Mouse (Mus musculus): ENCODE measurements around the gene Dpy19l1. TPM values are rescaled to one million over a fixed set of nuclear protein-coding genes. Genes with fewer than 3 reads are reported as not detected.

The Dpy19l1 gene
- total RNA-seq, 2 experiments from 2014 or later = 36.5 to 41.1 TPM

DNA sequence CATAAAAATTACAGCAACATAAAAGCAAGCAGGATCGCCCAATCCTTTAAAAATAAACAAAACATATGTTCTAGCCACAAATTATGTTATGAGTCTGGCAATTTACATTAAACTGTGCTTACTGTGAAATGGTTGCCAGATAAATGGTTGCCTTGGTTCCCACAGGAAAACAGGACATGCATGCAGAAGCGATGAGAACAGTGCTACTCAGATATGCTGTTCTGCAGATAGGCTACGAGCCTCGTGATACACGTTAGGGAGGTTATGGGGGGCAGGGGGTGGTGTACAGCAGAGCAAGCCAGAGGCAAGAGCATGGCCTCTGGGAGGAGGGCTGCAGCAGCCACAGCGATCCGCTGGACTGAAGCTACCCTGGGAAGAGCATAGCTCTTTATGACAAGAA lies 29.1 kb downstream of the Dpy19l1 start:
- no peak for ATAC-seq (replicated peaks; ENCODE audit: low FRiP score, poor library complexity, severe bottlenecking)

DNA sequence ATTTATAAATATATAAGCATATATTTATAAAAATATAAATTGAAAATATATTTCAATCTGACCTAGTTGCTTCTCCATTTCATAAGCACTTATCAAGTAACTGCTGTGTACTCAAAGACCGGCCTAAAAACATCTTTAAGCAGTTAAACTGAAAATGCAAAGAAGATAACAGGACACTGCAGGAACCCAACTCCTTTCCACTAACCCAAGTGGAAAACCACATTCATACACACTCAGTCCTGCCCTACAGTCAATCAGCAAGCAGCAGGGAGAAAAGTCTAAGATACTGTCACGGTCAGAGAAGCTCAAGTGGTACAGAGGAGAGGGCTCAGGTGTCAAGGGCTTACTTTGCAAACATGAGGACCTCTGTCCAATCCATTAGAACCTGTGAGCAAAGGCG lies 30.4 kb downstream of the Dpy19l1 start:
- no peak for ATAC-seq (replicated peaks; ENCODE audit: low FRiP score, poor library complexity, severe bottlenecking)

DNA sequence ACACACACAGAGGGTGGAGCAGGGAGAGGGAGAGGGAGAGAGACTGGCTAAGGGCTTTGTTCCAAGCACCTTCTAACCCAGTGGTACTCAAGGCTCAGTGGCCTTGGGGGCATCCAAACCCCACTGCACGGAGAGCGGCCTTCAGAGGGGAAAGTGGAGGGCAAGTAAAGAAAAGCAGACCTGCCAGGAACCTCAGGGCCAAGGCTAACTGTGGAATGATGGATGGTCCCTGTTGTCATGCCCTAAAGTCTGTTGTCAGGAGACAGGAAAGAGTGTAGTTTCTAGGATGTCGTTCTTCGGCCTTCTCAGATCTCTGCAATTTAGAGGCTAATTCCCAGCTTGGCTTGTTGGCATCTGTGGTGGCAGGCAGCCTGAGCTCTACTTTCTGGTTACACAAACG lies 32.8 kb downstream of the Dpy19l1 start:
- no peak for ATAC-seq (replicated peaks; ENCODE audit: low FRiP score, poor library complexity, severe bottlenecking)

DNA sequence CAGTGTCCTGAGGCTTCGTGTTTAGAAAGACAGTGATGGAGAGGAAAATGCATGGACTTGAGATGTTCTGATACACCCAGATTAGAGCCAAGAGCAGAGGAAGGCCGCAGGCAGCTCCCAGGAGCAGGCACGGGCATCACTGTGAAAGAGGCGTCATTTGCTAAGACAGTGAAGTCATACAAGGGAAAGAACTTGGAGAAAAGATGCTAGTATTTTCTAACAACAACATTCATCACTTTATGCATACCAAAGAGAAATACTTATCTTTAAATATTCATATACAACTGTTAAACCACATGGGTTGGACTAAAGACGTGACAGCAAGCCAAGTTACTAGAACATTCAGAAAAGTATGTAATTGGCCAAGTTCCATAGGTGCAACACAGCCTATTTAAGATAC lies 35.8 kb downstream of the Dpy19l1 start:
- no peak for ATAC-seq (replicated peaks; ENCODE audit: low FRiP score, poor library complexity, severe bottlenecking)

DNA sequence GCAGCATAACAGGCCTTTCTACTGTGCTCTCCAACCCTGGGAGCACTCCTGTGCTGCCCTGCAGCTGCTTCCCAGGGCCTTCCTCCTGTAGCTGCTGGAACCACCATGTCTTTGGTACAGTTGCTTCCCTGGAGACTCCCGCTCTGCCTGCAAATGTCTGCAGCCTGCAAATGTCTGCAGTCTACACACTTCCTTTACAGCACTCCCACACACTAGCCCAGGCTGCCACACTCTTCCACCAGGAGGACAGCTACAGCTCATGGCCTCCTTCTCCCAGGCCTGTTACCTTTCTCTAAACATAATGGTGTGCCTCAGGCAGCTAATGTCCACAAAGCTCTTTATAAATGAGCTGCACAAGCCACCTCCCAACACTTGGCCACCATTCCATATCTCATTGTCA lies 36.3 kb downstream of the Dpy19l1 start:
- ATAC-seq (replicated peaks; ENCODE audit: low FRiP score, poor library complexity, severe bottlenecking) = no peak

DNA sequence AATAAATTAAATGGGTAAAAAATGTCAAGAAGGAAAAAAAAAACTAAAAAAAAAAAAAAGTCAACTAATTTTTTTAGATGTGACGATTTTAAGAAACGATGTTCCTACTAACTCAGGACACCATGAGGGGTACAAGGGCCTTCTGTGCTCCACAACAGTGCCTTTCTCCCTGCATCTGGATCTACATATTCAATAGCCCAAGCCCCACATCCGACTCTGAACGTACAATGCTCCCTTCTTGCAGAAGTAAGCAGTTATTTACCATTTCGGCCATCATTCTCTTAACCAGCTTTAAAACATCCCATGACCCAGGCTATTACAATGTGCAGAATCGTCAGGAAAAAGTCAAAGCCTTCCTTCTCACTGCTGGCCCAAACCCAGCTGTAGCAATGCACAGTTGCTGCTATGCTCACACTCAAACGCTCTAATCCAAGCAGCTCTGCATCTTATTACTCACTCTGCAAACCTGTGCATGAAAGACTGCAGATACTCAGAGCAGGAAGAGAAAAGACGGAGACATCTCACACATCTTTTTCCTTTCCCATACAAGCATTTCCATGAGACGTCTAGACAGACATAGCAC lies 41.5 kb downstream of the Dpy19l1 start:
- ATAC-seq (replicated peaks; ENCODE audit: low FRiP score, poor library complexity, severe bottlenecking) = no peak

DNA sequence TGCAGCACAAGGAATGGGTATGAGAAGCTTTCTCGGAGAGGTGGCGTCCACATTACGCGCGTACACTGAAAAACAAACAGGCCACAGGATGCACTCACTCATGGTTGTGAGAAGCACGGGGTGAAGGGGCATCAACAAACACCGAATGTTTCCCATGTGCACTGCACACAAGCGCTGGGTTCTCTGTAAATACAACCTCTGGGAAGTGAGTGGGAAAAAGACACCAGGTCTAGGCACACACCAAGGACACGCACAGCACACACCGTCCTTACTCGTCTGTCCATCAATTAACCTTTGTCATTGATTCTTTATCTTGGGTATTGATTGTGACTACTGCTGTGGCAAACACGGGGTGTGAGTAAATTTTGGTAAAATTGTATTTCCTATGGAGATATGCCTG lies 49.1 kb downstream of the Dpy19l1 start:
- no peak for ATAC-seq (replicated peaks; ENCODE audit: low FRiP score, poor library complexity, severe bottlenecking)

DNA sequence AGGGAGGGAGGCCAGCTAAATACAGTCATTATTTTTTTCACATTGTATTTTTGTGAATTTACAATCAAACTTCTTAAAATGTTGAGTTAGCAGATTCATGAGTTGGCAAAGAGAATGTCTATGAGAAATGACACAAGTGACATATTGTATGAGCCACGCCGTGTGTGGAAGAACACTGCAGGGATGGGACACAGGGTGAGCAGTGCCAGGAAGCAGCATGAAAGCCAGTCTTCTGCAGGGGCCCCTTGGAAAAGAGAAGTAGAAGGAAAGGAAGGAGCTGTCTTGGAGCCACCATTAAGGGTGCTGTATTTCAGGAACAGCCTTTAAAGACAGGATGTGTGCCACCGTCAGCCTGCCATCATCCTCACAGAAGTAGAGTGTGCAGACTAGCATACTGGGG lies 52.0 kb downstream of the Dpy19l1 start:
- no peak for ATAC-seq (replicated peaks; ENCODE audit: low FRiP score, poor library complexity, severe bottlenecking)

DNA sequence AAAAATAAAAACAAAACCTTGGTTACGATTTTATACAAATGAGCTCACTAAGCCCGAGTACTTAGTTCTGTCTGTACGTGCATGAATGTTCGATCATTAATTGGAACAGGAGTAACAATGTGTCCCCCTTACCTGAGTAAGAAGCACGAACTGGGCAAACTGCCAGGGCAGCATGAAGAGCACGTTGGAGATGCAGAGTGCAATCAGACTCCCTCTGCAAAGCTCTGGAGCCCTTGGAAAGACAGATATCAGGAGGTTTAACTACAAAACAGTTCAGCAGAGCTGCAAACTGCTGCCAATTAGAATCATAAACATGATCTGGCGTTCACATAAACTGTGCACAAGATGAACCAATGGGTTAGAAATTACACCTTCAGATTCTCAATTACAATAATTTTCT lies 52.4 kb downstream of the Dpy19l1 start:
- ATAC-seq (replicated peaks; ENCODE audit: low FRiP score, poor library complexity, severe bottlenecking) = no peak

DNA sequence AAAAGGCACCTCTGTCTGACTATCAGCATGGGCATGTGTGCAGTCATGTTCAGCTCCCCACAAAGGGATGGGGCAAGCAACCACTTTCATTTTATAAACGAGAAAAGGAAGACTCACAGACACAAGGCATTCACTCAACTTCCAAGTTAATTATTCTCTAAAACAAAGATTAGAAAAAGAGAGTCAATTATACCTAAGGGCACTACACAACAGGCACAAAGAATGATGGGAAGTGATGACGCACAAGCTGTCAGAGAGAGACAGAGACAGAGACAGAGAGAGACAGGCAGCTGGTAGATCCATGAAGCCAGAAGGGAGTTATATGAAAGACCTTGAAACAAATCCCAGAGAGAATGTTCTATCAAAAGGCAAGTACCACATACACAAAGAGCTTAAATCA lies 68.0 kb downstream of the Dpy19l1 start:
- ATAC-seq (replicated peaks; ENCODE audit: low FRiP score, poor library complexity, severe bottlenecking) = no peak

DNA sequence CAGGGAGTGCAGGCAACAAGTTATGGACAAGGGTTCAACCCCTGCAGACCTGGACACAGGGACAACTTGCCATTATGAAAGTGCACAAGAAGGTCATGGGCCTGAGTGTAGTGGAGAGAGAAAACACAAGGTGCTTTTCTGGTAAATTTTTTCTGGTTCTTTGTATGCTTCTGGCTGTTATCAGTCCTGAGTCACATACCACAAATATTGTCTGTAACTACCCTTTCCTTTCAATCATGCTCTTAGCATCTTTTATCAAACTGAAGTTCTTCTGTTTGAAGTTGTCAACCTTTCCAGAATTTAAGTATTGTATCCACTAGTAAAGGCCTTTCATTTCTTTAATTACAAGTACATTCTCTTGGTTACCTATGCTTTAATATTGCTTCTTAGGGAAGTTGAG lies 73.2 kb downstream of the Dpy19l1 start:
- no peak for ATAC-seq (replicated peaks; ENCODE audit: low FRiP score, poor library complexity, severe bottlenecking)

DNA sequence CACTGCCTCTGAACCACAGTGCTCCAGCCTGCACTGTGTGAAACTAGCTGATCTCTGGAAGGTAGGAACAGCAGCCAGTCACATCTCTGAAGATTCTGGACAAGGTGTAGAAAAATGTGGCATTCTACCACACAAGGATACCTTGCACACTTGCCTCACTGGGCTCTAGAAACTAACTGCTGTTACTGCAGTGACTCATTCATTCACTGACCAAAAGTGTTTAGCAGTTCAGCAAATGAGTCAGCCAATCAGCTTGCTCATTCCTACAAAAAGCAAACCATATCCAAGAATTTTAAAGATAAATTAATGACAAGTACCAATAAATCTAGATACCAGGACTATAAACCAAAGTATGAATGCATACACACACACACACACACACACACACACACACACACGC lies 77.3 kb downstream of the Dpy19l1 start:
- ATAC-seq (replicated peaks; ENCODE audit: low FRiP score, poor library complexity, severe bottlenecking) = no peak

DNA sequence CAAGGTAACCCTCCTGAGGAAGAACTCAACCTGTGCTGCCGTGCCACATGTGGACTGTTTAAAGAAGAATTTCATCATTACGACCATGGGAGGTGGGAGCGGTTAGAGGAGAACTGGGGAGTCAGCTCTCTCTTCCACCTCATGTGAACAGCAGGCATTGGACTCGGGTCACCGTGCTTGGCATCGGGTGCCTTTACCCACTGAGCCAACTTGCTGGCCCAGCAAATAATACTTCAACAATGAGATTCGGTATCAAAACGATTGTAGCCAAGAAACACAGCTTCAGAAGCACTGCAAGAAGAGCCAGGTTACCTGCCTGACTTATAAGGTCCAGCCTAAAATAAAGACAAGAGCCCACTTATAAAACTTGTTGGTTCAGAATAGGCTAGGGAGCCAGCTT lies 79.7 kb downstream of the Dpy19l1 start:
- ATAC-seq (replicated peaks; ENCODE audit: low FRiP score, poor library complexity, severe bottlenecking) = no peak

DNA sequence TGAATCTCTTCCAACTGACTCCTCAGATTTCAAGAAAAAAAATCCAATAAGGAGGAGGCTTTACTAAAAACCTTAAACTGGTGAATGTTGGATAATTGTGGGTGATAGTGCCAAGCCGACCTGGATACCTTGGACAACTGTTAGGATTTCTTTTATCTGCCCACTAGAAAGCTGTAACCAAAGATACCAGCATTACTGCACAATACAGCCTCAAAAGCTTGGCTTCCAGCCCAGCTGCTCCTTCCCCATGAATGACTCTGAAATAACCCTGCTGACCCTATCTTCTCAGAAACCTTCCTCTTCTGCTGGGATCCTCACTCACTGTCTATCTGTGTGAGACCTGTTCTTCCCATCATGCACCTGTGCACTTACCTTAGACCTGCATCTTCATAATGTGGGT lies 81.1 kb downstream of the Dpy19l1 start:
- no peak for ATAC-seq (replicated peaks; ENCODE audit: low FRiP score, poor library complexity, severe bottlenecking)

DNA sequence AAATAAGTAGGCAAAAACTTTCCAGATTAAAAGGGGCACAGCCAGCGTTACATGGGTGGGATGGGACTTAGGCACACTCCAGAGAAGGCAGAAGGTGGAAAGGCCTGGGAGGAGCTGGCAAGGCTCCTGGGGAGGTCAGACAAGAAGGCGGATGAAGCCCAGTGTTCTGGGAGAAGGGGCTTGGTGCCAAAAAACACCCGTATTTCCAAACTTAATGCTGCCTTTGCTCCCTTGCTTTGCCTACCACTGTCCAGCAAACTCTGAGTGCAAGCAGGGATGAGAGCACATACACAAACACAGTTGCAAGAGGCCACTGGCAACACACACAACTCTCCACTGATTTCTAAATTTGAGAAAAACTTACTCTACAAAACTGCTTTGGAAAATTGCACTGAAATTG lies 81.7 kb downstream of the Dpy19l1 start:
- ATAC-seq (replicated peaks; ENCODE audit: low FRiP score, poor library complexity, severe bottlenecking) = no peak

DNA sequence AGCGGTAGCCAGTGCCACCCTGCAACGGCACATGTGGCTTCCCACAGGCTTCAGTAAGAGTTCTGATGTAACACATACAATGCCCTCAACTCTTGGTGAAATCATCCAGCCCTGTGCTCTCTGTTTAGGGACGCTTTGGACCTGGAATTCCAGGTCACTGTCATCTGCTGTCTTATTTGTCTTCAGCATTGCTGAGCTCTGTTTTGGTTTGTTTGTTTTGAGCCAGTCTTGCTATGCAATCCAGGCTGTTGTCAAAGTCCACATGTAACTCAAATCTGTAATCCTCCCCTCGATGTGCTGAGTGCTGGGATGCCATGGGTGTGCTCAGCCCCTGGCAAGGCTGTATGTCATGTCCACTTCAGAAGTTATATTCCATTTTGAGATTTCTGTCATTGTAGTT lies 82.8 kb downstream of the Dpy19l1 start:
- no peak for ATAC-seq (replicated peaks; ENCODE audit: low FRiP score, poor library complexity, severe bottlenecking)

DNA sequence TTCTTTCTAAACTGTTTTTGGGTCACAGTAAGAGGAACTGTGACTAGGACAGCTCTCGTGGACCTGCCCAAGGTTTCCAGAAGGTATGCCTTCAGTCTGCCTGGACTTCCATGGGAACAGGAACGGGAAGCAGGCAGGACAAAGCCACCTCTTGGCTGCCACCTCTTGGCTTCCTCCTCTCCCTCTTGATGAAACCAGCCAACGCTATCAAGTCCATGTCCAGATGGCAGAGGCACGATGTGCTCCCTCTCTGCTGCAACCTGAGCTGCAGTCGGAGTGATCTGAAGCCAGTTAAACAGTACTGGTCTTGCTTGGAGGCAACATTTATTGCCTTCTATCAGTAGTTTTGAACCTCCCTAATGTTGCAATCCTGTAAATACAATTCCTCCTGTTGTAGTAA lies 84.7 kb downstream of the Dpy19l1 start:
- ATAC-seq (replicated peaks; ENCODE audit: low FRiP score, poor library complexity, severe bottlenecking) = no peak

DNA sequence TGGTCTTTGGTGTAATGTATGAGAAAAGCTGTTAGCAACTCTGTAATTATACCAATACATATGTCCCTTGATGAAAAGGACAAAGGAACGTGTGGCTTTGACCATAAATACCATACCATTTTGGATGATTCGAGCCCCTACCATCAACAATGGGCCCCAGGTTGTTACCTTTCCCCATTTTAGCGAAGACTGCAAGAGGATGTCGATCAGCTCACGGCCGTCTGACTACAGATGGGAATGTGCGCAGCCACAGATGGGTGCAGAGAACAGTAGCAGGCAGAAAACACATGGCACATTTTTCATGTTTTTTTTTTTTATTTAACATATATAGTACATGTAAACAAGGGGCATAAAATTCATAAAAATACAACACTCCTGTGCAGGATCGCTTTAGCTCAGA lies 91.5 kb downstream of the Dpy19l1 start:
- ATAC-seq (replicated peaks; ENCODE audit: low FRiP score, poor library complexity, severe bottlenecking) = no peak

DNA sequence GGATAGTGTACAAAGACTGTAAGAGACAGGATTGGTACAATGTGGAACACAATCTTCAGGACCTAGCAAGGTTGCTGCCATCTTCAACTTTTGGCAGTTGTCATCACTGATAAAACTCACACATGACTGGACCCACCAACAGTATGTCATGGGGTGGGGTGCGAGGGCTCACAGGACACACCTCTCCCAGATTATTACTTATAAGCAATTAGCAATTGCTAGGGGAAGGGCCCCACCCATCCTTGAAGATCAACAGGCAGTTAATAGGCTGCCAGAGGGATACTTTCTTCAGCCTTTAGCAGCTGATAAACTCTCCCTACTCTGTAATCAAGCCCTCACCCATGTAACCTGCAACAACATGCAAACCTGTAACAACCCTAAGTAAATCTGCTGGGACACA lies 92.5 kb downstream of the Dpy19l1 start:
- no peak for ATAC-seq (replicated peaks; ENCODE audit: low FRiP score, poor library complexity, severe bottlenecking)

DNA sequence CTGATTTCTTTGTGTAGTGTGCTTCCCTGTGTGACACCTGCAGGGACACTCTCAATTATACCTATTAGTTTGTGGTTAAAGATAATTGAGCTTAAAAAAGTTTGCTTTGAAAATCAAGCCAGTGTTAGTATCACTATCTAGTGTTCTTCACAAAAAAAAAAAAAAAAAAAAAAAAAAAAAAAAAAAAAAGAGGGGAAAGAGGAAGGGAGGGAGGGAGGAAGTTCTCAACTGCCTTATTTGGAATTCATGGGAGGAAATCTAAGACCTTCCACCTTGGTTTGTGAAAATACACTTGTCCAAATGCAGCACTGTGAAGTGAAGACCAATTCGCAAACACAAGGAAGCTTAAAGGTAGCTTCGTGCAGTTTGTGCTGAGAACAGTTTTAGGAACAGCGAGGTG lies 94.9 kb downstream of the Dpy19l1 start:
- ATAC-seq (replicated peaks; ENCODE audit: low FRiP score, poor library complexity, severe bottlenecking) = no peak

DNA sequence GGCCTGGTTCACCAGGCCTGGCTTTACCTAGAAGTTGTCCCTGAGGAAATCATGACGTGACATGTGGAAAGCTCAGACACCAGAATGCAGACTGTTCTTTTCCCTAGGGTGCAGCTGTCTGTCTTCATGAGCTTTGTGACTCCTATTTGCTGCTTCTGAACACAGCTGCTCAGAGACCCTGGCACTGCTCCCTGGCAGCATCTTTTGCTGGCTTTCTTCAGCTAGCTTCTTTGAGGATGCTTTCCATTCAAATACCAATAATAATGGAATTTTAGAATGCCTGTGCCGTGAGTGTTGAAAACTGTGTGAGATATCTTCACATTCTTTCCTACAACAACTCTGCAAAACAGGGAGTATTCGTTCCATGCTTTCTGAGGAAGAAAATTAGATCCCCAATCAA lies 108.8 kb downstream of the Dpy19l1 start:
- no peak for ATAC-seq (replicated peaks; ENCODE audit: low FRiP score, poor library complexity, severe bottlenecking)

DNA sequence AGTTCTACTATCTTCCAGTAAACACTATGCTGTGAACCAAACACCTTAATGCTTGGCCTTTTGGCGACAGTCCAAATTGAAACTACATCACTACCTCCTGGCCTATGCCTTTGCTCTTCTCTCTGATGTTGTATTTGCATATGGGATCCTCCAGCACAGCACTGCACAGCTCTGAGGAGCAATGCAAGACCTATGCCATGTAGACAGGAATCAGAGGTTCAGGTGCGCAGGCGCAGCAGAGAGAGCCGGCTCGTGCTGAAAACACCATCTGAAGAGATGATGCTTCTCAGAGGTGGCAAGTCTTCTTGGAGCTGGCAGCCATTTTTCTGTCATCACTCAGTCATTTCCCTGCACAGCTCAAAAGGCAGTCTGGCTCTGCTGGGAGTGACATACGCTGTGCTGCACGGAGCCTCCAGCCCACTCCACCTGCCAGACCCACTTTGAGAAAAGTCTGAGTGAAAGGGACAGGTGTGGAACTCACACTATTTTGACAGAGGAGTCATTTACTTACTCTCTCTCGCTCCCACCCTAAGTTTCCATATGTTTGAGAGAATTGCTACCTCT lies 112.1 kb downstream of the Dpy19l1 start:
- ATAC-seq (replicated peaks; ENCODE audit: low FRiP score, poor library complexity, severe bottlenecking) = no peak

Data from erythroid progenitor cell, adult 5-6 weeks (primary cell).